Mouse (Mus musculus) limb, embryonic 14.5 days (tissue): ENCODE results near the gene Olfr150. TPM values are rescaled to one million over a fixed set of nuclear protein-coding genes. Genes with fewer than 3 reads are reported as not detected.
"Not testable (repeated sequence)": the region's sequence is repeated elsewhere in the genome, so short reads cannot be mapped to it uniquely, and the experiment has no call there.

Source experiments
- ATAC-seq: fragments of 200-750 bp; cut with Nextera tagmentation; 2 replicates; pipeline ENCODE4 v1.8.0; 2017; ENCODE audit warnings: low read depth, moderate number of reproducible peaks, moderate TSS enrichment; ENCODE audit not compliant: low FRiP score
- DNase-seq: peaks from one replicate; pipeline ENCODE4 v3.0.0-alpha.2; 2015; ENCODE audit warnings: low spot score
- H3K27ac ChIP-seq: fragments of 300-500 bp; sonication (generic); replicated peaks from 2 replicates; pipeline ENCODE4 v1.5.1; 2014; ENCODE audit warnings: low read depth, mild to moderate bottlenecking, low read length, moderate library complexity, mixed read lengths
- H3K27me3 ChIP-seq: fragments of 300-500 bp; sonication (generic); 2 replicates; pipeline ENCODE4 v1.6.1; 2014; ENCODE audit warnings: low read length, mixed read lengths; ENCODE audit not compliant: control insufficient read depth, insufficient read depth
- H3K36me3 ChIP-seq: fragments of 300-500 bp; sonication (generic); 2 replicates; pipeline ENCODE4 v1.6.1; 2014; ENCODE audit warnings: mild to moderate bottlenecking, low read length, moderate library complexity, mixed read lengths; ENCODE audit not compliant: control insufficient read depth, insufficient read depth
- H3K4me1 ChIP-seq: fragments of 300-500 bp; sonication (generic); 2 replicates; pipeline ENCODE4 v1.6.1; 2014; ENCODE audit warnings: antibody characterized with exemption, low read length, mixed read lengths; ENCODE audit not compliant: control insufficient read depth, insufficient read depth
- H3K4me2 ChIP-seq: fragments of 300-500 bp; sonication (generic); replicated peaks from 2 replicates; pipeline ENCODE4 v1.6.1; 2014; ENCODE audit warnings: low read depth, mild to moderate bottlenecking, low read length, moderate library complexity; ENCODE audit not compliant: severe bottlenecking
- H3K4me3 ChIP-seq: fragments of 300-500 bp; sonication (generic); replicated peaks from 2 replicates; pipeline ENCODE4 v1.5.1; 2014; ENCODE audit warnings: low read length
- H3K9ac ChIP-seq: fragments of 300-500 bp; sonication (generic); 2 replicates; pipeline ENCODE4 v1.6.1; 2014; ENCODE audit warnings: mild to moderate bottlenecking, low read depth, low read length, moderate library complexity; ENCODE audit not compliant: severe bottlenecking
- H3K9me3 ChIP-seq: fragments of 300-500 bp; sonication (generic); 2 replicates; pipeline ENCODE4 v1.6.1; 2016; ENCODE audit warnings: low read length; ENCODE audit not compliant: control insufficient read depth
- POLR2A ChIP-seq: fragments of 200-500 bp; IDR thresholded peaks from 2 replicates; pipeline ENCODE4 v1.8.0; 2012; ENCODE audit warnings: inconsistent platforms, mild to moderate bottlenecking, moderate library complexity, borderline replicate concordance; ENCODE audit not compliant: insufficient read depth, insufficient read length; ENCODE audit errors: extremely low read depth
- WGBS: fragments of 180-500 bp; shearing (Covaris S2); extraction: QIAGEN DNeasy Blood & Tissue Kit; methylation state at CpG from one replicate; pipeline ENCODE4 v1.1.7; 2014; 5-methylcytosine and 5-hydroxymethylcytosine counted together
- polyA plus RNA-seq, 2 experiments: library from polyadenylated mRNA; depleted of rRNA in 1 of 2; stranded (reverse) in 1 of 2; unstranded in 1 of 2; fragments of >200 nt; fragmentation: Nextera tagmentation in 1 of 2; extraction: Ambion mirVana in 1 of 2; gene quantifications; 2 replicates each; pipeline versions ENCODE4 v1.2.1 to v1.2.3; 2012 to 2014

Olfr150 gene
- polyA plus RNA-seq (2012; rRNA removed), result not detected in 2 replicates
- not detected in 2 replicates for polyA plus RNA-seq (2014; fragmentation: Nextera tagmentation; extraction: Ambion mirVana)

DNA sequence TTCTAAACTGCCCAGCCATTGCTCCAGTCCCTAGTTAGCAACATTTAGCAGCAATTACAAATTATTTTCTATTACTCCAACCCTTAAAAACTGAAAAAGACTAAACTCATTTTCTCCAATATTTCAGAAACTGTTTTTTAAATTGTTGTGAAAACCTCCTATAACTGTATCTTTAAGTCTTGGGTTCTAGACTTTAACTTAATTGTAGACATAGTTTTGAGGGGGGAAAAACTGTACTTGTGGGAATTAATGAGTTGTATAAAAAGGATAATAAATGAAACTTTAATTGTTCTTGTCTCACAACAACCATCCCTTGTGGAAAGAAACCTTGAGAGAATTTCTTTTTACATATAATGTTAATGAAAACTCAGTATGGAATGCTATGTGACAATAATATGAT, at the start of gene Olfr150:
Gene Olfr150 (plus strand): TSS at position 301 of the 400 bp plus-strand sequence.
- DNase-seq (no peak), ATAC-seq (no peak)
- Histone ChIP-seq H3K36me3 (no peaks in the 10 kb centered on the region), H3K27ac (no peak within 1 kb of the TSS), H3K9me3 (no peaks in the 10 kb centered on the region), H3K4me2 (no peak within 1 kb of the TSS), H3K4me1 (no peaks in the 10 kb centered on the region), H3K27me3 (no peaks in the 10 kb centered on the region), H3K9ac (no peak within 1 kb of the TSS), H3K4me3 (no peak within 1 kb of the TSS)
- TF ChIP-seq POLR2A, result no peak

DNA sequence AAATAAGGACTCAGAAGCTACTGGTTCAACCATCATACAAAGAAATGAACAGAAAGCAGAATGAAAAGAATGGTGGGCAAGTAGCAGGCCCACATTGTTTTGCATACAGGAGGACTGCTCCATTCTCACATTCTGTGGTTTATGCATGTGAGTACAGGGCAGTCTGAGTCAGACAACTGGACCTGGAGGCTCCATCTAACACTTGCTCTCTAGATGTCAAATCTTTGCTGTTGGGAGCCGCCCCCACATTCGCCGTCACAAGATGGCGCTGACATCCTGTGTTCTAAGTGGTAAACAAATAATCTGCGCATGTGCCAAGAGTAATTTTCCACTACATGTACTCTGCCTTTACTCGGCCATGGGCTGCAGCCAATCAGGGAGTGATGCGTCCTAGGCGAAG, 29.7 kb upstream of the Olfr150 start:
- H3K27me3 ChIP-seq, H3K36me3 ChIP-seq, H3K4me2 ChIP-seq, H3K4me3 ChIP-seq, DNase-seq, H3K27ac ChIP-seq, H3K9ac ChIP-seq, H3K4me1 ChIP-seq, H3K9me3 ChIP-seq, ATAC-seq: not testable (repeated sequence)
- WGBS, result 88% methylated on average over 7 of the region's 8 CpGs

DNA sequence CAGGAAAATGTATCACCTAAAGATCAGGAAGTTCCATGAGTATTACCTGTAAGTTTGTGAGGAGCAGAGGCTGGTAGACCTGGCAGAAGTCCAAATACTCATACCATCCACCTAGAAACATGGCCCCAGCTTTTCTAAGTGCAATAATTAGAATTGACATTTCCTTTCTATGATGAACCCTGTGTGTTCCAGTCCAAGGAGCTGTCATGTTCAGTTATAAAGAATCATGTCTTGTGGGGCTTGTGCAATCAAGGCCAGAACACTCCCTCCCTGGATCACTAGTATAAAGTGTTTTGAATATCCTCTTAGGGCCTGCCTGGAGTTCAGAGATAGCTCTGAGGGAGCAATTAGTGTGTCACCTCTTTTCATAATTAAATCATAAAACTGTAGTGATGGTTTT, 23.8 kb upstream of the Olfr150 start, which contains the start of gene Olfr149:
Gene Olfr149 (minus strand): TSS at position 101 of the 400 bp plus-strand sequence.
- no peak for ATAC-seq

DNA sequence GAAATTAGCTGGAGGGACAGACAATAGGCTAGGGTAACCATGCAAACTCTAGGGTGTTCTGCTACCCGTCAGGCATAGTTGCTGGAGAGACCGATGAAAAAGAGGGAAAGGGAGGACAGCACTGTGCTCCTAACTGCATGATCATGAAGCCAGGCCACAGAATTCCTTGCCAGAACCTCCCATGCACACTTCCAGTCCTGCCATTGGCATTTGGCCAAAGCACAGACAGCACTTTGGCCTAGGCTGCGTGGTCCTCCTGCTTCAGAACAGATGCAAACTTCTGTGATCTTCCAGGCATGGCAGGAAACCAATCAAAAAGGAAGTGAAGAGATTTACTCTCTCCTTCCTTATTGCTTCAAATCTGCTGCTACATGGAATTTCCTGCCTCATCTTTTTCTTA, 21.8 kb upstream of the Olfr150 start:
- Histone ChIP-seq H3K9me3 (no peaks in the 10 kb centered on the region), H3K4me1 (no peaks in the 10 kb centered on the region), H3K4me3 (no peak overlapping the region), H3K36me3 (no peaks in the 10 kb centered on the region), H3K9ac (no peak overlapping the region), H3K27me3 (no peaks in the 10 kb centered on the region), H3K27ac (no peak overlapping the region), H3K4me2 (no peak overlapping the region)
- WGBS, result 59% methylated on average over 3 of the region's 3 CpGs
- no peak for ATAC-seq
- no peak for TF ChIP-seq POLR2A
- DNase-seq, result peak; percentile 10

More for the DNA sequence above, 23.8 kb upstream of the Olfr150 start, which contains the start of gene Olfr149:
- Histone ChIP-seq H3K36me3 (no peaks in the 10 kb centered on the region), H3K4me1 (no peaks in the 10 kb centered on the region), H3K27ac (no peak within 1 kb of the TSS), H3K4me2 (no peak within 1 kb of the TSS), H3K4me3 (no peak within 1 kb of the TSS), H3K27me3 (no peaks in the 10 kb centered on the region), H3K9me3 (no peaks in the 10 kb centered on the region), H3K9ac (no peak within 1 kb of the TSS)
- TF ChIP-seq POLR2A, result no peak
- DNase-seq, result no peak

- no peak for TF ChIP-seq POLR2A
- Histone ChIP-seq H3K9me3 (no peaks in the 10 kb centered on the region), H3K4me3 (no peak within 1 kb of the TSS), H3K4me2 (no peak within 1 kb of the TSS), H3K9ac (no peak within 1 kb of the TSS), H3K27me3 (no peaks in the 10 kb centered on the region), H3K36me3 (no peaks in the 10 kb centered on the region), H3K4me1 (no peaks in the 10 kb centered on the region), H3K27ac (no peak within 1 kb of the TSS)
- no peak for DNase-seq
- no peak for ATAC-seq
These were observed 19.7 kb upstream of the Olfr150 start, which contains the start of gene Olfr965 for GRCm38 (mm10) chr9:39711053-39711452. Gene Olfr965 (plus strand): TSS chr9:39711353.

DNA sequence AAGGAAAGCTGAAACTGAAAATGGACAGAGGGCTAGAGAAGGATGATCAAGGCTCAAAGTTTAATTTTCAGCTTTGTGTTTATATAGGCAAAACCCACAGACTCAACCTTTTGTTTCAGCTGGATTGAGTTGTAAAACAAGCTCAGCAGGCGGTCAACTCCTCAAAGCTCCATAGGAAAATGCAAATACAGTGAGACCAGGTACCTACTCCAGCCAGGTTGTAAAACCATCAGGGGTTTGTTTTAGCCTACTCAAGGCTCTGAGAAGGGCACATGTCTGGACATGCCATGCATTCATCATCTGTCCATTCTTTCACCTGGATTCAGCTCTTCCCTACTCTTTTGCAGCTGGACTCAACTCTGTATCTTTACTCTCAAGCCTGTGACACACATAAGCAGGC, 10.0 kb downstream of the Olfr150 start:
- DNase-seq, result no peak
- ATAC-seq, result no peak
- H3K4me2 ChIP-seq, result no peak overlapping the region
- H3K4me3 ChIP-seq, result no peak overlapping the region
- H3K9ac ChIP-seq, result no peak overlapping the region
- no peaks in the 10 kb centered on the region for H3K4me1 ChIP-seq
- H3K36me3 ChIP-seq, result no peaks in the 10 kb centered on the region
- H3K9me3 ChIP-seq, result no peaks in the 10 kb centered on the region
- H3K27ac ChIP-seq, result no peak overlapping the region
- H3K27me3 ChIP-seq, result no peaks in the 10 kb centered on the region
- TF ChIP-seq POLR2A, result no peak
- 85% methylated on average over 1 of the region's 1 CpGs for WGBS
